12 mouse cellular contexts compared by ENCODE assay signal in the genomic region with DNA sequence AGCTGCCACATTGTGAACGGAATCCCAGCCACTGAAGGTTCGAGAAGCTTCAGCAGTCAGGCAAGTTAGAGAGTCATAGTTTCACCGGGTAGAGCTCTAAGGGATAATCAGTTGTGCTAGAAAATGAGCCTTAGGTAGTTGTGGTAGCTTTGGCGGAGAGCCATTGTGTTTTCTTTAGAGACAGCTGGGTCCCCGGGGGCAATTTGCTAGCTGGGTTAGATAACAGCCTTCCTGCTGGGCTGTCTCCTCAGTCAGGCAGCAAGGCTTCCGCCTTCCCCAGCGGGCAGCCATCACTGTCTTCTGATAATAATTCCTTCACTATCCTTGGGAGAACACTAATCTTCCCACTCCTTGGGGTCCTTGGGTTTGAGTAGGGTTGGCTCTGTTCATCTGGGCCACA.
A peak's percentile ranks its signal among the peaks of the same experiment; 100 is the strongest.
DNase-seq lines count a peak whose midpoint lies in the region; ATAC-seq lines count a peak whose summit lies in the region.
"Had no signal": no experiment of that assay in that cellular context is flagged by ENCODE, and none has a peak within 500 bp of the region (broad histone marks: within the 10 kb centered on the region; RNA-seq: fewer than 3 reads in every experiment).

No protein-coding gene starts in this region.

- H3K9me3 ChIP-seq in heart, embryonic 12.5 days (replicated peaks) = no peaks in the 10 kb centered on the region
- H3K9me3 ChIP-seq in liver, embryonic 12.5 days (replicated peaks) = no peaks in the 10 kb centered on the region

- DNase-seq in heart, adult 8-10 months (ENCODE audit: low spot score) = no peak
- DNase-seq in kidney, postnatal 4 days = peak; percentile 23 to 28
- DNase-seq in kidney, postnatal 36 days = no peak
- DNase-seq in ZHBTc4 (ENCODE audit: low read depth, low spot score) = peak; percentile 55
- DNase-seq in left cerebral cortex, adult 9 months (ENCODE audit: low spot score in 2 of 2) = no peak
- DNase-seq: cerebellum, adult 8-10 months; kidney, adult 8-10 months; thymus, postnatal 36 days had no signal

- no peaks in the 10 kb centered on the region for H3K36me3 ChIP-seq in heart, embryonic 12.5 days
- no peaks in the 10 kb centered on the region for H3K36me3 ChIP-seq in liver, embryonic 12.5 days

- no peak overlapping the region for H3K9ac ChIP-seq in heart, embryonic 12.5 days
- no peak overlapping the region for H3K9ac ChIP-seq in liver, embryonic 12.5 days
- H3K9ac ChIP-seq: liver, embryonic 14.5 days had no signal

- H3K4me1 ChIP-seq in heart, embryonic 12.5 days (replicated peaks) = peaks cover 11% of the 10 kb centered on the region
- H3K4me1 ChIP-seq in liver, embryonic 12.5 days = no peaks in the 10 kb centered on the region

- 2% methylated on average over 7 of the region's 7 CpGs for WGBS in heart, embryonic 12.5 days
- WGBS in liver, embryonic 12.5 days (ENCODE audit: insufficient replicate concordance) = 4% methylated on average over 7 of the region's 7 CpGs

- H3K4me2 ChIP-seq in heart, embryonic 12.5 days = peak overlapping the region; percentile 42
- H3K4me2 ChIP-seq in liver, embryonic 12.5 days = peak overlapping the region; percentile 19; the same call in 1 of the 2 replicates

- H3K27me3 ChIP-seq in heart, embryonic 12.5 days (replicated peaks) = peaks cover 5% of the 10 kb centered on the region
- no peaks in the 10 kb centered on the region for H3K27me3 ChIP-seq in liver, embryonic 12.5 days (replicated peaks)

- no peak overlapping the region for H3K27ac ChIP-seq in heart, embryonic 12.5 days (ENCODE audit: poor library complexity, severe bottlenecking)
- no peak overlapping the region for H3K27ac ChIP-seq in liver, embryonic 12.5 days
- H3K27ac ChIP-seq: liver, embryonic 14.5 days; macrophage had no signal

- H3K4me3 ChIP-seq in heart, embryonic 12.5 days = no peak overlapping the region
- no peak overlapping the region for H3K4me3 ChIP-seq in liver, embryonic 12.5 days

- no peak for ATAC-seq in heart, embryonic 12.5 days (ENCODE audit: insufficient number of reproducible peaks, low FRiP score)
- no peak for ATAC-seq in liver, embryonic 12.5 days

Comparison
In these comparisons a context has a peak if more than half of its experiments do, and no peak if none do; other contexts are left out.
1. DNase-seq: peak in kidney, postnatal 4 days (2 of 2) and ZHBTc4 (single experiment); none in heart, adult 8-10 months (single experiment), kidney, postnatal 36 days (0 of 2) and left cerebral cortex, adult 9 months (0 of 2).